Mouse (Mus musculus) testis, postnatal 14 days (tissue): Measurements from ENCODE around the gene Gm1110.
"Not testable (repeated sequence)": the region's sequence is repeated elsewhere in the genome, so short reads cannot be mapped to it uniquely, and the experiment has no call there.

Experiments
- DNase-seq: peaks from one replicate; pipeline ENCODE4 v3.0.0; 2021; ENCODE audit warnings: low spot score

The Gm1110 gene

GRCm38 (mm10) chr9:26922909-26923526 is at the start of gene Gm1110:
Gene Gm1110 (minus strand): TSS chr9:26923111.
- DNase-seq: no peak

- DNase-seq: no peak
These were observed 24.9 kb upstream of the Gm1110 start for GRCm38 (mm10) chr9:26947790-26948189.

GRCm38 (mm10) chr9:26924146-26924545 is 1.2 kb upstream of the Gm1110 start:
- no peak for DNase-seq

GRCm38 (mm10) chr9:26919778-26920177 is 3.1 kb downstream of the Gm1110 start:
- no peak for DNase-seq

- DNase-seq: no peak
These were observed 9.8 kb downstream of the Gm1110 start for GRCm38 (mm10) chr9:26913150-26913549.

GRCm38 (mm10) chr9:26911251-26911650 is 11.7 kb downstream of the Gm1110 start:
- DNase-seq: no peak

GRCm38 (mm10) chr9:26869856-26870255 is 53.1 kb downstream of the Gm1110 start:
- DNase-seq: not testable (repeated sequence)

- DNase-seq: peak; percentile 77
These were observed 62.2 kb downstream of the Gm1110 start, which contains the start of gene Glb1l3 for GRCm38 (mm10) chr9:26860751-26861150. Gene Glb1l3 (minus strand): TSS chr9:26860890.

GRCm38 (mm10) chr9:26831089-26831488 is 91.8 kb downstream of the Gm1110 start:
- DNase-seq: no peak
